Mouse (Mus musculus): ENCODE measurements around the gene Tarbp2. TPM values are rescaled to one million over a fixed set of nuclear protein-coding genes. Genes with fewer than 3 reads are reported as not detected.

The Tarbp2 gene
- polyA plus RNA-seq, 1 experiment from 2014 or later, result 132 TPM

DNA sequence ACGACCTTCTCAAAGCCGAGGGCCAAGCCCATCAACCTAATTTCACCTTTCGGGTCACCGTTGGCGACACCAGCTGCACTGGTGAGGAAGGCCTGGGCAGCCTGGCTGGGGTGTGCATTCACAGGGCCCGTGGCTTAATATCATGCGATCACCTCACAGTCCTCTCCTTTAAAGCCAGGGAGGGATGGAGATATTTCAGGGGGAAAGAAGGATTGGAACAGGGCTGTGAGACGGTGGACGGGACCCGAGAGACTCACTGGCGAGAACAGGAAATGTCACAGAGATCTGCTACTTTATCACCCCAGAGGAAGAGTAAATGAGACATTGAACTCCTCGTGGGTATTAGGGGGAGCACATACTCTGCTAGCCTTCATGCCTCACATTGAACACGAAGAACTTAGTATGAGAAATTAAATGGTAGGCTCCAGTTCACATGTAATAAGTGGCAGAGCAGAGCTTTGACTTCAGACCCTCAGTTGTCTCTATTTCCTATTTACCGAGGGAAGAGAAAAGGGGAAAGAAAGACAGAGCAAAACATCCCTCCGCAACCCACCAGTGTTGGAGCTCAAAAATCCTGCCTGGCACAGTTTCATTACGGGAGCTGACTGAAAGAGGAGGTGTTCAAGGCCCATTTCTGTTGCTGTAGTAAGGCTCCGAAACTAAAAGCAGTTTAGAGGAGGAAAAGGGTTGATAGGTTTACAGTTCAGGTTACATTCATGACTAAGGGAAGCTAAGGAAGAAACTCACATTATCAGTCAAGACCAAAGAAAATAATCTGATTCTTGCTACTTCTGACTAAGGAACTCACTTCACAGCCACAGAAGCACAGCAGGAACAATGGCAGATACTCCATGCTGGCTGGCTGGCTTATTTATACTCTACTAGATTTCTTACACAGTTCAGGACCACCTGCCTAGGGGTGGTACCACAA, 1.5 kb downstream of the Tarbp2 start:
- DNase-seq (ENCODE audit: low spot score), result no peak
- Histone ChIP-seq H3K27ac (peak overlapping the region; percentile 99), H3K4me3 (peak overlapping the region; percentile 73), H3K9me3 (no peaks in the 10 kb centered on the region), H3K4me1 (replicated peaks) (peaks cover 51% of the 10 kb centered on the region), H3K36me3 (peaks cover 41% of the 10 kb centered on the region), H3K27me3 (ENCODE audit: insufficient read depth, poor library complexity, severe bottlenecking) (no peaks in the 10 kb centered on the region)
- WGBS, result 72% methylated on average over 17 of the region's 17 CpGs

DNA sequence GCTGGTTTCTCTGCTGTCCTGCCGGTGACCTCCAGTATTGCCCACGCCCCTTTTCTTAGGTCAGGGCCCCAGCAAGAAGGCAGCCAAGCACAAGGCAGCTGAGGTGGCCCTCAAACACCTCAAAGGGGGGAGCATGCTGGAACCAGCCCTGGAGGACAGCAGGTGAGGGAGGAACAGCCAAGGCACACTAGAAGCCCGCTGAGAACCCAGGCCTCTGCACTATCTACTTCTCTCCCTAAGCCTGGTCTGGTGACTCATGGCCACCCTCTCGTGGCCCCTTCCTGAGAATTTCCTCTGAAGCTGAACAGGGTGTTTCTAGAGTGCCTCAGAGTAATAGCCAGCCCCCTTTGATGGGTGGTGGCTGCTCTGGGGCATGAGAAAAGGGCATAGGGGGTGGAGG, 2.4 kb downstream of the Tarbp2 start:
- no peak overlapping the region for H3K4me3 ChIP-seq
- H3K27me3 ChIP-seq (ENCODE audit: insufficient read depth, poor library complexity, severe bottlenecking), result no peaks in the 10 kb centered on the region
- DNase-seq (ENCODE audit: low spot score), result no peak
- H3K36me3 ChIP-seq, result peaks cover 45% of the 10 kb centered on the region
- peak overlapping the region; percentile 23; the same call in 1 of the 2 replicates for H3K27ac ChIP-seq
- 91% methylated on average over 4 of the region's 4 CpGs for WGBS
- peaks cover 47% of the 10 kb centered on the region for H3K4me1 ChIP-seq (replicated peaks)
- H3K9me3 ChIP-seq, result no peaks in the 10 kb centered on the region

DNA sequence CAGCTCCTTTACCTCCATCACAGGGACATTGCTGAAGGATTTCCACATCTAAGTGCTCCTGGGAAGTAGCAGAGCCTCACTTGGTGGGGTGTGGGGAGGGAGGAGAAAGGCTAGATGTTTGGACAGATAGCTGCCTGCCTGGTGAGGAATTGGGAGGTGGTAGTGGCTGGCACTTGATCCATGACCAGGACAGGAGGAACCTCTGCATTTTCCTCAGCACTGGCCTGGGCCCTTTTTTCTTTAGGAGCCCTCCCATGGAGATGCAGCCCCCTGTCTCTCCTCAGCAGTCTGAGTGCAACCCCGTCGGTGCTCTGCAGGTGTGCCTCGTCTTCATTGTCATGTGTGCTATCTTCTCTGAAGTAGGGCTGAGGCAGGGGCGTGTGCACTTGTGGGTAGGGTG, 3.5 kb downstream of the Tarbp2 start:
- no peak overlapping the region for H3K27ac ChIP-seq
- H3K9me3 ChIP-seq, result no peaks in the 10 kb centered on the region
- peaks cover 36% of the 10 kb centered on the region for H3K4me1 ChIP-seq (replicated peaks)
- 82% methylated on average over 4 of the region's 4 CpGs for WGBS
- H3K27me3 ChIP-seq (ENCODE audit: insufficient read depth, poor library complexity, severe bottlenecking), result no peaks in the 10 kb centered on the region
- no peak for DNase-seq (ENCODE audit: low spot score)
- peaks cover 50% of the 10 kb centered on the region for H3K36me3 ChIP-seq
- H3K4me3 ChIP-seq, result no peak overlapping the region

DNA sequence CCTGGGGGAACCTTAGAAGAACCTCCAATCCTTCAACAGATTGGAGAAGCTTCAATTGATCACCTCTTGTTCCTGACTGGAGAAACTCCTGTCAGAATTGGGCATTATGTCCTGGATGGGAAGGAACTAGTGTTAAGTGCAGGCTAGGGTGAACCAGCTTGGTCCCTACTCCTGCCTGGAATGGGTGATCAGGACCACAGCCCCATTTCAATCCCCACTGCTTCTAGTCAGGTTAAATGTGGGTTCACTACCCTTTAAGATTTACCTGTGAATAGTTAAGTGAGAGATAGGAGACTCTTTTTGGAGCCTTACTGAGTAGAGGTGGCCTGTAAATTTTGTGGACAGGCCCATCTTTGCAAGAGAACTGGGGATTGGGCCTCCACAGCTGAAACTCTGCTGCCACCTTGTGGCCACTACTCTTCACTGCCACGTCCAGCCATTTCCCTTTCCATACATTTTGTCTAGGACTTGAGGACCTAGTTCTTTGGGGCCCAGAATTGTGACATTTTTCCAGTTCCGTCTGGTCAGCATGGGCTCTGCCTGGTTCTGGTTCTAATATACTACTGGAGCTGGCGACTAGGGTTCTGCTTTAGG, 7.0 kb downstream of the Tarbp2 start, which contains the start of gene Npff:
TSS of gene Npff (minus strand) at position 51 of the 594 bp plus-strand sequence.
- Histone ChIP-seq H3K4me3 (no peak within 1 kb of the TSS), H3K27ac (no peak within 1 kb of the TSS), H3K27me3 (ENCODE audit: insufficient read depth, poor library complexity, severe bottlenecking) (no peaks in the 10 kb centered on the region), H3K9me3 (no peaks in the 10 kb centered on the region), H3K36me3 (peaks cover 77% of the 10 kb centered on the region), H3K4me1 (replicated peaks) (peaks cover 9% of the 10 kb centered on the region)
- peak; percentile 79 for DNase-seq (ENCODE audit: low spot score)
- WGBS, result 6% methylated on average over 3 of the region's 3 CpGs

DNA sequence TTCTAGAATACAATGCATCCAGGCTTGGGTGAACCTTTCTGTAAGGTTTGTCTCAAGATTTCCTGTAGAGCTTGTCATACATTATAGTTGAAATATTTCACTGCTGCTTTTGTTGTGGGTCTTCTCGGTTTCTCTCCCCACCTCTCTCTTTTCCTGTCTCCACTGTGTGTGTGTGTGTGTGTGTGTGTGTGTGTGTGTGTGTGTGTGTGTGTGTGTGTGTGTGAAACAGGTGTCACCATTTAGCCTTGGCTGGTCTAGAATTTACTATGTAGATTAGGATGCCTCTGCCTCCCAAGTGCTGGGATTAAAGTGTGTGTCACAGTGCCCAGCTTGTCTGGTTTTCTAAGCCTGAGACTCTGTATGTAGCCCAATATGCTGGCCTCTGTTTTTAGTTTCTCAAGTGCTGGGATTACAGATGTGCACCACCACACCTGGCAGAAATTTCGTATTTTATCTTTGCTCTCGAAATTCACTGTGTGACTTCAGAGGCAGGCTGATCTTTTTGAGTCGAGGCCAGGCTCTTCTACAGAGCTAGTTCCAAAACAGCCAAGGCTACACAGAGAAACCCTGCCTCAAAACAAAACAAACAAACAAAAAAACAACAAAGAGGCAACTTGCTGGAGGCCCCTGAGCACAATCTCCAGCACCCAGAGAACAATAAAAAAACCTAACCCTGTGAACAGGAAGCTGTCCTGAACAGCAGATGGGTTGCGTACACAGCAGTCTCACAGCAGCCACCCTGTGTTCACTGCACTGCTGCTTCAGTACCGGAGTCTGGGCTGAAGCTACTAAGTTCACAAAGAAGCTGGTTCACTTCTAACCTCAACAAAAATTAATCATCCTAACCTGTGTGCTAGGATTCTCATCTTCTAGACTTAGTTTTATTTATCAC, 8.4 kb downstream of the Tarbp2 start:
- Histone ChIP-seq H3K4me1 (replicated peaks) (no peaks in the 10 kb centered on the region), H3K4me3 (no peak overlapping the region), H3K27ac (no peak overlapping the region), H3K36me3 (peaks cover 78% of the 10 kb centered on the region), H3K27me3 (ENCODE audit: insufficient read depth, poor library complexity, severe bottlenecking) (no peaks in the 10 kb centered on the region), H3K9me3 (no peaks in the 10 kb centered on the region)
- 88% methylated on average over 6 of the region's 6 CpGs for WGBS
- DNase-seq (ENCODE audit: low spot score), result no peak

DNA sequence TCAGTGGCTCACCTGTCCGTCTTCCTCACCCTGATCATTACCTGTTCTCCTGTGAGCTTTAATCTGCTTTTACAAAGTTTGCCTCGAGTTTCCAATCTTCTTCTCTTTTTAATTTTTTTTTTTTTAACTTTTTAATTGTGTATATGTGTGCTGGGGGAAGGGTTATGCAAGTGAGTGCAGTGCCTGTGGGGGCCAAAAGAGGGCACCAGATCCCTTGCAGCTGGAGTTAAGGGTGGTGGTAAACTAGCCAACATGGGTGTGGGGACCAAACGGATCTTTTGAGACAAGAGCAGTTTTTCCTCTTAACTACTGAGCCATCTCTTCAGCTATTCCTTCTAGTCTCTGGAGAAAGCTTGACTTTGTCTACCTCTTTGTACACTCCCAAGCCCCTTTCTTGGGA, 9.9 kb downstream of the Tarbp2 start:
- no peak overlapping the region for H3K27ac ChIP-seq
- H3K4me1 ChIP-seq (replicated peaks), result no peaks in the 10 kb centered on the region
- whole genome bisulfite sequencing, result 74% methylated on average over 3 of the region's 3 CpGs
- no peak overlapping the region for H3K4me3 ChIP-seq
- no peaks in the 10 kb centered on the region for H3K27me3 ChIP-seq (ENCODE audit: insufficient read depth, poor library complexity, severe bottlenecking)
- no peak for DNase-seq (ENCODE audit: low spot score)
- H3K36me3 ChIP-seq, result peaks cover 76% of the 10 kb centered on the region
- no peaks in the 10 kb centered on the region for H3K9me3 ChIP-seq

DNA sequence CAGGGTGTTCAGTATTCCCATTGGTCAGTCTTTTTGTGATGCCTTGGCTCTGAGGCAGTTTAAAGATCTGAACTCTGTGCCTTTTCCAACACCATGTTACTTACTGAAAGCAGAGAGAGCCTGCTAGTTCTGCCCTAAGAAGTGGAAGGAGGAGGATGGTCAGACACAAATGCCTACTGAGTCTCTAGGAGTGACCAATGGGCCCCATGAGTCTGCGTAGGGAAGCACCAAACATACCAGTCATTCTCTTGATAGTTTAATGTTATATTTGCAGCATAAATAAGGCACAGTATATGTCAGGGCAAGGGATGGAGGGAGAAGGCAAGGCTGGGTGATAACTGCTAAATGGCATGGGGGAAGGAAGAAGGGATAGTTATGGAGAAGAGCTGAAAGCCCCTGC, 10.4 kb downstream of the Tarbp2 start:
- WGBS, result 96% methylated on average over 1 of the region's 1 CpGs
- H3K36me3 ChIP-seq, result peaks cover 79% of the 10 kb centered on the region
- no peaks in the 10 kb centered on the region for H3K4me1 ChIP-seq (replicated peaks)

DNA sequence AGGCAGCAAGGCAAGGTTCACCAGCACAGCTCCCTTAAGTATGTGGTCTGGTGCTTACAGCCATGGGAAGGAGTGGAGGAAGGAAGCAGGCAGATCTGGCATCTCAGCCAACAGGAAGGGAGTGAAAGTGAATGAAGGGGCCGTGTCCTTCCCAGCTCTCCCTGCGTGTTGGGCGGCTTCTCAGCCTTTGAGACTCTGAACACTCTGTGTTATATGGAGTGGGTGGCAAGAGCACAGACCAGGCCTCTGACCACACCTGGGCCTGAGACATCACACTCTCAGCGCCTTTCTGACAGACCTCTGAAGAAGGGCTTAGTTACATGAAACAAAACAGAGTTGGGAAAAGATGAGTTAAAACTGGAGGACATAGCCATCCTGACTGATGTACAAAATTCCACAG, 12.6 kb downstream of the Tarbp2 start:
- H3K27ac ChIP-seq, result no peak overlapping the region
- H3K27me3 ChIP-seq (ENCODE audit: insufficient read depth, poor library complexity, severe bottlenecking), result no peaks in the 10 kb centered on the region
- H3K4me1 ChIP-seq (replicated peaks), result no peaks in the 10 kb centered on the region
- peaks cover 76% of the 10 kb centered on the region for H3K36me3 ChIP-seq
- WGBS, result 83% methylated on average over 4 of the region's 4 CpGs
- no peak for DNase-seq (ENCODE audit: low spot score)
- H3K4me3 ChIP-seq, result no peak overlapping the region
- no peaks in the 10 kb centered on the region for H3K9me3 ChIP-seq

More for the DNA sequence above, 10.4 kb downstream of the Tarbp2 start:
- no peaks in the 10 kb centered on the region for H3K9me3 ChIP-seq
- no peak overlapping the region for H3K4me3 ChIP-seq
- no peak overlapping the region for H3K27ac ChIP-seq
- DNase-seq (ENCODE audit: low spot score), result no peak
- no peaks in the 10 kb centered on the region for H3K27me3 ChIP-seq (ENCODE audit: insufficient read depth, poor library complexity, severe bottlenecking)

DNA sequence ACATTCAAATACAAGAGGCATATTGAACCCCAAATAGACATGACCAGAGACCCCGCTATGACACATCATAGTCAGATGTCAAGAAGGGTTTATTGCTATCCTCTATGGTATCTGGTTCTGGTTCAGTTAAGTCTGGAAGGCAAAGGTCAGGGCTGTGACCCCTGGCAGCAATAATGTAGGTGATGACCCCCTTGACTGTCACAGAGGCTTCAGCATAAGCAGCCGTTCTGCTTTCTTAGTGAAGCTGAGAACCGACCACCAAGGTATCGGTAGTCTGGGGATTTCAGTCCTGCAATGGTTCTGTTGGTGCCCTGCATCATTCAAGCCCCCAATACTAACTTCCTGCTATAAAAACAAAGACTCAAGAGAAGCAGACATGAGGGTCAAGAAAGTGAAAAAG, 13.6 kb downstream of the Tarbp2 start:
- DNase-seq (ENCODE audit: low spot score), result no peak
- Histone ChIP-seq H3K36me3 (peaks cover 83% of the 10 kb centered on the region), H3K9me3 (no peaks in the 10 kb centered on the region), H3K27me3 (ENCODE audit: insufficient read depth, poor library complexity, severe bottlenecking) (no peaks in the 10 kb centered on the region), H3K4me1 (replicated peaks) (no peaks in the 10 kb centered on the region), H3K27ac (no peak overlapping the region), H3K4me3 (no peak overlapping the region)
- 85% methylated on average over 4 of the region's 4 CpGs for WGBS

DNA sequence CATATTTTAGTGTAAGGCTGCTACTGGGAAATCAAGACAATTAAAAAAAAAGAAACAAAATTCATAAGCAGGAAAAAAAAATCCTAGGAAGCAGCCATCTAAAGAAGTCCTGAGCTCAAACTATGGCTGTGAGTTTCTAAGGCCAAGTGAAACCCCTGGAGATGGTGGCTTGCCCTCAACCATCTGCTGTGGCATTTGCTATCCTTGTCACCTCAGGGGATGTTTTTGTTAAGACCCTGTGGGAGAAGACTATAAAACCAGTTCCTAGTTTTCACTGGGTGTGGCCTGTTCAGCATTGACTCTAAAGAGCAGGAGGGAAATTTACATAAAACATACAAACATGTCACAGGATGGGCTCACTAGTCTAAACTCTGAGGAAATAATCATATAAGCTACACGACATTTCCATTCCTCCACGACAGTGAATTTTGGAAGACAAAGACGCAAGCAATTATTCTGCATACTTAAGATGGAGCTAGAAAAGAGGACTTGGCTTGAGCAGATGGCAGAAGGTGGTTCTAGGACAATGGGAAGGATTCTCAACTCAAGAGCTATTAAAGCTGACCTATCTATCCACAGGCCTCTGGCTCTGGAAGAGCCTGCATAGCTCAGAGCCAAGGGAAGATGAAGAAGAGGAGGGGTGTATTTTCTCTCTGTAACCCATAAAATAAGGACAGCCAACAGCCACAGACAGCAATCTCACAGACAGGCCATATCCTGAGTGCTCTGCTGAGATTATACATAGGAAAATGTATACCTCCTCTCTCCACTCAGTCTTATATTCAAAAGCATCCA, 14.3 kb downstream of the Tarbp2 start:
- no peak for DNase-seq (ENCODE audit: low spot score)
- WGBS, result 92% methylated on average over 3 of the region's 3 CpGs
- Histone ChIP-seq H3K27me3 (ENCODE audit: insufficient read depth, poor library complexity, severe bottlenecking) (no peaks in the 10 kb centered on the region), H3K9me3 (no peaks in the 10 kb centered on the region), H3K4me1 (replicated peaks) (no peaks in the 10 kb centered on the region), H3K27ac (no peak overlapping the region), H3K4me3 (no peak overlapping the region), H3K36me3 (peaks cover 90% of the 10 kb centered on the region)

DNA sequence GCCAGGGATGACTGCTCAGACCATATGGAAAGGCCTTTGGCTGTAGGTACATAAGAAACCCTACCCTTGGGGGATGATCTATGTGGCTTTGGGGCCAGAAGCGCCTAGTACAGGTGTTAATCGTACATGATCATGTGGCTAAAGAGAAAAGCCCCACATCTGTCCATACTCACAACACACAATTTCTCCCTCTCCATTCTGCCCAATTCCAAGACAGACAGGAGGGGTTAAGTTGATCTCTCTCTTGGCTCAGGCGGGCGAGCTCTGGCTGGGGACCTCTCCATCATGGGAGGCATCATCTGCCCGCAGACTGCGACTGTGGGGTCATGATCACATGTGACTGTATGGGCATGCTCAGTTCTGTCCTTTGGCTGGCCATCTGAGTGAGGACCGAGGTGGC, 15.9 kb downstream of the Tarbp2 start:
- H3K36me3 ChIP-seq, result peaks cover 83% of the 10 kb centered on the region
- no peak for DNase-seq (ENCODE audit: low spot score)
- no peaks in the 10 kb centered on the region for H3K9me3 ChIP-seq
- no peak overlapping the region for H3K4me3 ChIP-seq
- 95% methylated on average over 7 of the region's 7 CpGs for WGBS
- H3K4me1 ChIP-seq (replicated peaks), result no peaks in the 10 kb centered on the region
- H3K27me3 ChIP-seq (ENCODE audit: insufficient read depth, poor library complexity, severe bottlenecking), result no peaks in the 10 kb centered on the region
- H3K27ac ChIP-seq, result no peak overlapping the region

DNA sequence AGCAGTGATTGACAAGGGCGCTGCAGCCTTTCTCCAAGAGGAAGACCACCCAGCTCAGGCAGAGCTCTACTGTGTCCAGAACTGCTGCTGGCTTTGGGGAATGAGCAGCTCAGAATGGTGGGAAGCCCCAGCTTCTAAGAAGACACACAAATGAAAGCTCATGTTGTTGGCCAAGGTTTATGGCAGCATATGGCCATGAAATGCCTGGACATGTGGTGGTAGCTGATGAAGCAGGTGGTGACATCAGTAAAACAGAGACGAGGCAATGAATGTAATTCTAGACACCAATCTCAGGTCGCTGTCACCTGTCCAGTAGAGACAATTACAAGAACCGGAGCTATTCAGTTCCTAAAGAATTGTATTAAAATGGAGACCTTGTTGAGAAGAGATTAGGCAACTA, 26.8 kb downstream of the Tarbp2 start:
- H3K36me3 ChIP-seq, result peaks cover 85% of the 10 kb centered on the region

More for the DNA sequence above, 26.8 kb downstream of the Tarbp2 start:
- no peaks in the 10 kb centered on the region for H3K9me3 ChIP-seq
- no peaks in the 10 kb centered on the region for H3K27me3 ChIP-seq (ENCODE audit: insufficient read depth, poor library complexity, severe bottlenecking)
- no peaks in the 10 kb centered on the region for H3K4me1 ChIP-seq (replicated peaks)
- WGBS, result 92% methylated on average over 4 of the region's 4 CpGs
- H3K27ac ChIP-seq, result no peak overlapping the region
- H3K4me3 ChIP-seq, result no peak overlapping the region
- no peak for DNase-seq (ENCODE audit: low spot score)

Data from hindbrain, embryonic 10.5 days (tissue).